Comparison of ENCODE assay signal across 18 mouse cellular contexts in the genomic region with DNA sequence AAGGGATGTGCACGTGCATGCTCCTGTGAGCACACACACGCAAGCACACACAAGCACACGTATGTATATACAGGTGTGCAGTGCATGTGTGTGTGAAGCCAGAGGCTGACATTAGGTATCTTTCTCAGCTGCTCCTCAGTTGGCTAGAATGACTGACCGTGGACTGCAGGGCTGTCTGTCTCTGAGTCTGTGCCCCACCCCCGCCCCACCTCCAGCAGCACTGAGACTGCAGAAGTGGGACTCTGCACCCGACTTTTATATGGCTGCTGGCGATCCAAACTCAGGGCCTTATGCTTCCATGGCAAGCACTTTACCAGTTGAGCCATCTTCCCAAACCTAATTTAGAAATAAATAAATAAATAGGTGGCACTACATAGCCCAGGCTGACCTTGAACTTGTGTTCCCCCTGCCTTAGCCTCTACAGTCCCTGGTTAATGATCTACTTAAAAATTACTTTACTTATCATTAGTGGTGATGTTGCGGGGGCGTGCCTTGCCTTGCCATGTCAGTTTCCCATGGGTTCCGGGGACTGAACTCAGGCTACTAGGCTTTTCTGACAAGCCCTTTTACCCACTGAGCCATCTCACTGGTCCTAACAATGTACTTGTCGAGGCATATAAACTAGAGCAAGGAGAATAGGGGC.
A peak's percentile ranks its signal among the peaks of the same experiment; 100 is the strongest.
DNase-seq lines count a peak whose midpoint lies in the region; ATAC-seq and TF ChIP-seq lines count a peak whose summit lies in the region.
"Had no signal": no experiment of that assay in that cellular context is flagged by ENCODE, and none has a peak within 500 bp of the region (broad histone marks: within the 10 kb centered on the region; RNA-seq: fewer than 3 reads in every experiment).

No protein-coding gene starts in this region.

- no peaks in the 10 kb centered on the region for H3K36me3 ChIP-seq in liver, embryonic 13.5 days
- no peaks in the 10 kb centered on the region for H3K36me3 ChIP-seq in liver, embryonic 12.5 days
- no peaks in the 10 kb centered on the region for H3K36me3 ChIP-seq in intestine, embryonic 14.5 days (ENCODE audit: control insufficient read depth, insufficient read depth, low read length)
- H3K36me3 ChIP-seq in intestine, postnatal 0 days (ENCODE audit: control insufficient read depth, insufficient read depth): peaks cover 6% of the 10 kb centered on the region; the same call in 1 of the 2 replicates
- no peaks in the 10 kb centered on the region for H3K36me3 ChIP-seq in stomach, embryonic 16.5 days (ENCODE audit: control insufficient read depth, insufficient read depth, low read length)
- H3K36me3 ChIP-seq in hindbrain, embryonic 12.5 days: no peaks in the 10 kb centered on the region
- H3K36me3 ChIP-seq: embryonic facial prominence, embryonic 13.5 days; forebrain, embryonic 12.5 days had no signal

- DNase-seq in liver, embryonic 13.5 days: no peak
- no peak for DNase-seq in intestine, embryonic 14.5 days (ENCODE audit: low spot score)
- no peak for DNase-seq in kidney, postnatal 14 days
- DNase-seq: adrenal gland, postnatal 10 days; cerebellum, adult 11 months; cerebellum, adult 9-11 months; cerebellum, postnatal 36 days; gastrocnemius, postnatal 10 days; heart, adult 18-20 months; heart, postnatal 10 days had no signal

- 65% methylated on average over 11 of the region's 11 CpGs for WGBS in liver, embryonic 13.5 days (ENCODE audit: insufficient replicate concordance)
- 68% methylated on average over 11 of the region's 11 CpGs for WGBS in liver, embryonic 12.5 days (ENCODE audit: insufficient replicate concordance)
- 72% methylated on average over 11 of the region's 11 CpGs for WGBS in intestine, embryonic 14.5 days
- WGBS in intestine, postnatal 0 days: 54% methylated on average over 11 of the region's 11 CpGs
- 73% methylated on average over 11 of the region's 11 CpGs for WGBS in stomach, embryonic 16.5 days
- WGBS in hindbrain, embryonic 12.5 days: 83% methylated on average over 11 of the region's 11 CpGs

- ATAC-seq in liver, embryonic 13.5 days (ENCODE audit: low read depth): 0 out of 2 replicates have a peak, but pooled peaks have one; percentile 18
- no peak for ATAC-seq in liver, embryonic 12.5 days
- ATAC-seq in intestine, embryonic 14.5 days (replicated peaks; ENCODE audit: low FRiP score, low TSS enrichment, low read depth): 0 out of 2 replicates have a peak, but pooled peaks have one; percentile 40
- 0 out of 2 replicates have a peak, but pooled peaks have one; percentile 43 for ATAC-seq in intestine, postnatal 0 days
- peak; percentile 68; the same call in 1 of the 2 replicates for ATAC-seq in stomach, embryonic 16.5 days (ENCODE audit: insufficient read depth, low FRiP score)
- ATAC-seq in hindbrain, embryonic 12.5 days (ENCODE audit: low FRiP score): no peak
- ATAC-seq: forebrain, embryonic 16.5 days had no signal

- TF ChIP-seq CTCF in intestine, postnatal 0 days (IDR thresholded peaks at IDR 0.05; ENCODE audit: low read depth): no peak

- H3K4me2 ChIP-seq in liver, embryonic 13.5 days: no peak overlapping the region
- no peak overlapping the region for H3K4me2 ChIP-seq in liver, embryonic 12.5 days
- no peak overlapping the region for H3K4me2 ChIP-seq in intestine, embryonic 14.5 days (ENCODE audit: low read length)
- H3K4me2 ChIP-seq in intestine, postnatal 0 days (replicated peaks; ENCODE audit: low read depth): no peak overlapping the region
- H3K4me2 ChIP-seq in stomach, embryonic 16.5 days (ENCODE audit: low read depth, low read length): no peak overlapping the region
- no peak overlapping the region for H3K4me2 ChIP-seq in hindbrain, embryonic 12.5 days (replicated peaks)
- H3K4me2 ChIP-seq: embryonic facial prominence, embryonic 13.5 days; forebrain, embryonic 12.5 days had no signal

- no peaks in the 10 kb centered on the region for H3K4me1 ChIP-seq in liver, embryonic 13.5 days (replicated peaks)
- H3K4me1 ChIP-seq in liver, embryonic 12.5 days: 0 out of 2 replicates have a peak, but pooled peaks cover 3% of the 10 kb centered on the region
- no peaks in the 10 kb centered on the region for H3K4me1 ChIP-seq in intestine, embryonic 14.5 days (replicated peaks; ENCODE audit: control insufficient read depth, insufficient read depth, low read length)
- no peaks in the 10 kb centered on the region for H3K4me1 ChIP-seq in intestine, postnatal 0 days (replicated peaks; ENCODE audit: control insufficient read depth, insufficient read depth, low read length)
- 0 out of 2 replicates have a peak, but pooled peaks cover 3% of the 10 kb centered on the region for H3K4me1 ChIP-seq in stomach, embryonic 16.5 days (ENCODE audit: control insufficient read depth, insufficient read depth, low read length)
- H3K4me1 ChIP-seq in hindbrain, embryonic 12.5 days: peaks cover 24% of the 10 kb centered on the region

- no peak overlapping the region for H3K27ac ChIP-seq in liver, embryonic 13.5 days
- no peak overlapping the region for H3K27ac ChIP-seq in liver, embryonic 12.5 days
- no peak overlapping the region for H3K27ac ChIP-seq in intestine, embryonic 14.5 days (ENCODE audit: low read depth)
- H3K27ac ChIP-seq in intestine, postnatal 0 days (ENCODE audit: low read depth, low read length): no peak overlapping the region
- no peak overlapping the region for H3K27ac ChIP-seq in stomach, embryonic 16.5 days (ENCODE audit: low read length)
- no peak overlapping the region for H3K27ac ChIP-seq in hindbrain, embryonic 12.5 days
- H3K27ac ChIP-seq: embryonic facial prominence, embryonic 13.5 days; forebrain, embryonic 12.5 days; heart, embryonic 10.5 days had no signal

- no peaks in the 10 kb centered on the region for H3K27me3 ChIP-seq in liver, embryonic 13.5 days
- H3K27me3 ChIP-seq in liver, embryonic 12.5 days (replicated peaks): no peaks in the 10 kb centered on the region
- H3K27me3 ChIP-seq in intestine, embryonic 14.5 days (replicated peaks; ENCODE audit: control insufficient read depth, insufficient read depth, low read length): no peaks in the 10 kb centered on the region
- H3K27me3 ChIP-seq in intestine, postnatal 0 days (replicated peaks; ENCODE audit: control insufficient read depth, insufficient read depth, low read length): no peaks in the 10 kb centered on the region
- no peaks in the 10 kb centered on the region for H3K27me3 ChIP-seq in stomach, embryonic 16.5 days (ENCODE audit: control insufficient read depth, insufficient read depth, low read length)
- peaks cover 7% of the 10 kb centered on the region; the same call in 1 of the 2 replicates for H3K27me3 ChIP-seq in hindbrain, embryonic 12.5 days
- H3K27me3 ChIP-seq: embryonic facial prominence, embryonic 13.5 days had no signal

- no peaks in the 10 kb centered on the region for H3K9me3 ChIP-seq in liver, embryonic 13.5 days (replicated peaks)
- H3K9me3 ChIP-seq in liver, embryonic 12.5 days (replicated peaks): no peaks in the 10 kb centered on the region
- no peaks in the 10 kb centered on the region for H3K9me3 ChIP-seq in intestine, embryonic 14.5 days (ENCODE audit: control insufficient read depth, low read length)
- no peaks in the 10 kb centered on the region for H3K9me3 ChIP-seq in intestine, postnatal 0 days (ENCODE audit: control insufficient read depth)
- no peaks in the 10 kb centered on the region for H3K9me3 ChIP-seq in stomach, embryonic 16.5 days (replicated peaks; ENCODE audit: control insufficient read depth, low read length)
- no peaks in the 10 kb centered on the region for H3K9me3 ChIP-seq in hindbrain, embryonic 12.5 days (replicated peaks)
- H3K9me3 ChIP-seq: embryonic facial prominence, embryonic 13.5 days; forebrain, embryonic 12.5 days; heart, embryonic 10.5 days had no signal

- H3K4me3 ChIP-seq in liver, embryonic 13.5 days (replicated peaks): no peak overlapping the region
- H3K4me3 ChIP-seq in liver, embryonic 12.5 days: no peak overlapping the region
- no peak overlapping the region for H3K4me3 ChIP-seq in intestine, embryonic 14.5 days (ENCODE audit: low read depth, low read length)
- no peak overlapping the region for H3K4me3 ChIP-seq in intestine, postnatal 0 days (ENCODE audit: low read depth, low read length)
- no peak overlapping the region for H3K4me3 ChIP-seq in stomach, embryonic 16.5 days (replicated peaks; ENCODE audit: low read length)
- no peak overlapping the region for H3K4me3 ChIP-seq in hindbrain, embryonic 12.5 days
- H3K4me3 ChIP-seq: embryonic facial prominence, embryonic 13.5 days; forebrain, embryonic 12.5 days; heart, embryonic 10.5 days had no signal

- H3K9ac ChIP-seq in liver, embryonic 13.5 days: no peak overlapping the region
- no peak overlapping the region for H3K9ac ChIP-seq in liver, embryonic 12.5 days
- no peak overlapping the region for H3K9ac ChIP-seq in intestine, embryonic 14.5 days (ENCODE audit: low read length)
- H3K9ac ChIP-seq in intestine, postnatal 0 days (ENCODE audit: low read depth, low read length): no peak overlapping the region
- no peak overlapping the region for H3K9ac ChIP-seq in stomach, embryonic 16.5 days (ENCODE audit: low read length)
- H3K9ac ChIP-seq in hindbrain, embryonic 12.5 days: no peak overlapping the region
- H3K9ac ChIP-seq: embryonic facial prominence, embryonic 13.5 days; forebrain, embryonic 12.5 days had no signal

Comparison
In these comparisons a context has a peak if more than half of its experiments do, and no peak if none do; other contexts are left out.
1. ATAC-seq: peak in liver, embryonic 13.5 days (single experiment), intestine, embryonic 14.5 days (single experiment), intestine, postnatal 0 days (single experiment) and stomach, embryonic 16.5 days (single experiment); none in liver, embryonic 12.5 days (single experiment) and hindbrain, embryonic 12.5 days (single experiment).